Mouse (Mus musculus): ENCODE results near the gene Arhgef1.

DNA sequence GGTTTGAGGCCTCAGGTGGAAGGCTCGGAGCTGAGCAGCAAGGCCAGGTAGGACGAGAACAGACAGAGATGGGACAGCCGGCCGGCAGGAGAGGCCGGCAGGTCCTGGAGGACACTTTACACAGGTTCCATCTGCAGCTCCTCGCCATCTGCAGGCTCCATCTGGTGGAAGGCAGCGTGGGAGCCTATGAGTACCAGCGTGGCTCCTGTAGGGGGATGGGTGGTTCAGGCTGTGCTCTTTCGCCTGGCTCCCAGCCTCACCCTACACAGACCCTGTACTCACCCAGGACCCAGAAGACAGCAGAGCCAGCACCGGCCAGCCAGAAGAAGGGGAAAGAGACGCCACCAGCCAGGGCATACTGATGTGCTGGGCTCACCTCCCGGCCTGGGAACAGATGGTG, 67.1 kb downstream of the Arhgef1 start:
- TF ChIP-seq CTCF (IDR thresholded peaks at IDR 0.05; ENCODE audit: extremely low read depth, insufficient read depth, insufficient read length, insufficient replicate concordance) (no peak), POLR2A (IDR thresholded peaks at IDR 0.05; ENCODE audit: low read depth, low read length) (no peak)
